Mouse (Mus musculus): ENCODE measurements around the gene Calm3. TPM values are rescaled to one million over a fixed set of nuclear protein-coding genes. Genes with fewer than 3 reads are reported as not detected.

The Calm3 gene
- total RNA-seq, 2 experiments from 2014 or later: 196 to 203 TPM

DNA sequence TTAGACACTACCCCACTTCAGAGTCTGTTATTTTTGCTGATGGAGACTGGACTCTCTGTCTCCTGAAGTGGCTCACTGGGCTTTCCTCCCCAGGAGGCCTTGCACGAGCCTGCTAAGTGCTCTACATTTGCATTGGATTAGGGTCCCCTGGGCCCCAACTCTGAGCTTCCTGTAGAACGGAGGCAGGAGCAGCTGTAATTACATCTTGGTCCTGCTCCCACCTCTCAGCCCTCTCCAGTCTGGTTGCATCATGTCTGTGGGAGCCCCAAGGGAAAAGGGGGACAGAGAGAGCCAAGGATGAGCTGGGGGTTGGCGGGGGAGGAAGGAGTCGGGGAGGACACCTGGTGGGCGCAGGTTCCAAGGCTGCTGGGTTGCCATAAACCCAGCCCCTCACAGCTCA, 23.4 kb downstream of the Calm3 start:
- DNase-seq (ENCODE audit: low spot score): no peak

DNA sequence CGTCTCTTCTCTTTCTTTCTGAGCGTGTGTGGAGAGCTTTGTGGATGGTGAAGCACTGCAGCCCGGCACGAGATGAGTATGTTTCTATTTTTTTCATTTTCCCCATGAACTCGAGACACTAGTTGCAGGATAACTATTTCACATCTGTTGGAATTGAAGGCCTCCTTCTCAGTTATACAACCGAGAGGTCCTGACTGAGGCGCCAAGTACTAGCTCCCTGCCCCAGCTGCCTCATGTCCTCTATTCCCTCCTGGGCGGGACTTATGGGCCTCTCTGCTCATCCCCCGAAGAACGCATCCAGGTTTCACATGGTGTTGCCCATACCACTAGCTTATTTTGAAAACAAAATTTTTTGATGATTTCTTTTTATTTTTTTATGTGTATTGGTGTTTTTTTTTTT, 28.4 kb downstream of the Calm3 start:
- intact Hi-C loops (cut with DNase I): loop anchor here (1.0 to 10.0 kb wide), 2 partner anchors 17 to 151 kb away; no protein-coding TSS in a partner anchor
- DNase-seq (ENCODE audit: low spot score): no peak

More for the DNA sequence above, 23.4 kb downstream of the Calm3 start:
- intact Hi-C loops (cut with DNase I): no loop called here

DNA sequence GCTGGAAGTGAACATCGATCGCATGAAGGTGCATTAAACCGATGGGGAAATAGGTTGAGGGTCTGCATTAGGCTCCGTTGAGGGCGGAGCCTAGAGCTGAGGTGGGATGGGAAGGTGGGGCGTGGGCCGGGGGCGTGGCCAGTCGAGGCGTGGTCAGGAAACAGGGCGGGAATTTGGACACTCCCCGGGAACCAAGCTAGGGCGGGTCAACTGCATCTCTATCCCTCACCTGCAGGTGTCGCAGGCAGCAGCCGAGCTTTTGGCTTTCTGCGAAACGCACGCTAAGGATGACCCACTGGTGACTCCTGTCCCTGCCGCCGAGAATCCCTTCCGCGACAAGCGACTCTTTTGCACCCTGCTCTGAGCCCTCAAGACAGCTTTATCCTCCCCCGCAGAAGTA, 28.9 kb downstream of the Calm3 start:
- DNase-seq (ENCODE audit: low spot score): peak; percentile 59
- intact Hi-C loops (cut with DNase I): loop anchor here (1.0 to 10.0 kb wide), 2 partner anchors 17 to 150 kb away; no protein-coding TSS in a partner anchor

DNA sequence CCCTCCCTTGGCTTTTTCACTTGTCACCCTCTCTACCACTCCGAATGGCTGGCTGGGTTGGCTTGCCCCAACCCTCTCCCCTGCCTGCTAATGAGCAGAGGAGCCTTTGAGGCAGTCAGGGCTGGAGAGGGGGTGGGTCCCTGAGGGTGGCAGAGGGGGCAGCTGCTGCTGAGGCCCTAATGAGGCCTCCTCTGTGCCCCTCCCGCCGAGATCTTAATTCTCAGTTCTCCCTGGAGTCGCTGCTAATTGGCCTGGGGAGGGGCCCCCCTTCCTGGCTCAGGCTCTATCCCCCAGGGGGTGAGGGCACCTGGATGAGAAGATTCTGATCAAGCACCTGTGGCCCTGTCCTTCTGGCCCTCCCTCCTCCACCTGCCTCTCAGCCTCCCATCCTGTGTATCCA, 29.6 kb downstream of the Calm3 start:
- DNase-seq (ENCODE audit: low spot score): no peak
- intact Hi-C loops (cut with DNase I): loop anchor here (10.0 kb wide), 1 partner anchor 149 kb away; no protein-coding TSS in a partner anchor

DNA sequence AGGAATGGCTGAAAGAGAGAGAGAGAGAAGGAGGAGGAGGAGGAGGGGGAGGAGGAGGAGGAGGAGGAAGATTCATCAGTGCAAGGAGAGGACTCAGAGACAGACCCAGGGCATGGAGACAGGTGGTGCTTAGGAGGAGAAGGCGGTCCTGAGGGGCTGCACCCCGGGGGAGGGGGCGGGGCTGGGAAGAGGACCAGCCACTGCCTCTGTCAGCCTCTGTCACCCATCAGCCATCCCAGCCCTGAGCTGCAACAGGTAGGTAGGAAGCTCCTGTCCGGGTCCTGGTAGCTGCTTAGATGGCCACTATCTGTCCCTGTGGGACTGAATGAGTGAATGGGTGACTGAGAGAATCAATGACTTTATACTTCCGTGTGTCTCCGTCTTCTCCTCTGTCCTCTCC, 30.3 kb downstream of the Calm3 start:
- intact Hi-C loops (cut with DNase I): loop anchor here (2.0 to 10.0 kb wide), 3 partner anchors 69 to 149 kb away; no protein-coding TSS in a partner anchor
- DNase-seq (ENCODE audit: low spot score): no peak

DNA sequence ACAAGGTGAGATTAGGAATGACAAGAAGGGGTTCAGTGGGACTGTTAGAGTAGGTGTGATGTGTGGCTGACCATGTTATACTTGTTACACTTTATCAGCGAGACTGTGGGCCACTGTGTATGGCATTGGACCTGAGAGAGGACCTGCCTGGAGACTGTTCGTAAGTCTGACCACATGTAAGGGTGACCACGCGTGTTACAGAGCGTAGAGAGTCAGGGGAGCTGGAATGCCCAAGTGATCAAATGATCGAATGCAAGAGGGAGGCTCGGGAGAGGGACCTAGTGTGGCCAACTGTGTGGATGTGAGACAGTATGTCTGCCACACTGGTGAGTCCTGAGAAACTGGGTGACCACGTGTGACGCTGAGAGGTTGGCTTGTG, 31.6 kb downstream of the Calm3 start:
- DNase-seq (ENCODE audit: low spot score): no peak
- intact Hi-C loops (cut with DNase I): loop anchor here (1.0 to 10.0 kb wide), 4 partner anchors 18 to 148 kb away; no protein-coding TSS in a partner anchor

DNA sequence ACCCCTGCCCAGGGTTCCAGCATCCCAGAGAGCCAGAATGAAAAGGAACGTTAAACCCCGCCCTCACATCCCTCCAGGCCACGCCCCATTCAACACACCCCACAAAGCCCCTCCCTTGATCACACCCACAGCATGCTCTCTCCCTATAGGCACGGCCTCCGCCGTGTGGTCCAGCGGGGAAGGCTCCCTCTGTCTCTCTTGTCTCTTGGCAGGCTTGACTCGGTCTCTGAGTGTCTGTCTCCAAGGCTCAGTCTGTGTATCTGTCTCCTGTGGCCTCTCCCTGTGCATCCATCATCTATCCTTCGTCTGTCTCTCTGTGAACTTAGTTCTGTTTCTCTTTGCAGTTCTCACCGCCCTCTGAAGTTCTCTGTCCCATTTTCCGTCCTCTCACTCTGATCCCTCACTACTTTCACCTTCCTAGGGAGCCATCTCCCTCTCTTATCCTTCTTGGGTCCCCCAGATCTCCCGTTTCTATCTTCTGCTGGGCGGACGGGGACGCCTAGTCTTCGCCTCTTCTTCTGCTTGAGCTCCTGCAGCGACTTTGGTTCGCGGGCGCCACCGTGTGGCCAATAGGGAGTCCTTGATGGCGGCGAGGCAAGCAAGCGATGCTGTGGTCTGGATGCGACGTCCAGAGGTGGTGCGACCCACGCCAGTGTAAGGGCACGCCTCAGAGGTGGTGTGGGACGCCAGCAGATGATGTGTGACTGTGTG, 32.1 kb downstream of the Calm3 start, which contains the start of gene Gng8:
Gene Gng8 (plus strand): TSS at position 146 of the 711 bp plus-strand sequence.
- intact Hi-C loops (cut with DNase I): loop anchor here (1.0 to 10.0 kb wide), 4 partner anchors 17 to 147 kb away; no protein-coding TSS in a partner anchor
- DNase-seq (ENCODE audit: low spot score): peak; percentile 72

DNA sequence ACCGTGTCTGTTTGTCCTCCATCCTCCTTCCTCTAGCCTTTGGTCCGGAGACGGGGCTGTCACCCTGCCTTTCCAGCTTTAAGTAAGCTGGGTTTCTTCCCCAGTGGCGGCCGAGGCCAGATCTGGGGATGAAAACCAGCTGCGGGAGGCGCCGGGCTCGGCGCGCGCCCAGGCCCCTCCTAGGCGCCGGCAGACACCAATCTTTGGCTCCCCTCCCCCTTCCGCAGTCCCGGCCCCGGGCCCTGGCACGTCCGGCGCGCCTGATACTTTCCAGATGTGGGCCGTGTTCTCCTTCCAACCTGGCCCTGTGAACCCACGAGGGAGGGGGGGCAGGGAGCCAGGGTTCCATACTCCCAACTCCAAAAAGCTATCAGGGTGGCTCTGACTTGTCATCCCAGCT, 33.0 kb downstream of the Calm3 start:
- peak; percentile 88 for DNase-seq (ENCODE audit: low spot score)
- intact Hi-C loops (cut with DNase I): loop anchor here (10.0 kb wide), 1 partner anchor 146 kb away; no protein-coding TSS in a partner anchor

DNA sequence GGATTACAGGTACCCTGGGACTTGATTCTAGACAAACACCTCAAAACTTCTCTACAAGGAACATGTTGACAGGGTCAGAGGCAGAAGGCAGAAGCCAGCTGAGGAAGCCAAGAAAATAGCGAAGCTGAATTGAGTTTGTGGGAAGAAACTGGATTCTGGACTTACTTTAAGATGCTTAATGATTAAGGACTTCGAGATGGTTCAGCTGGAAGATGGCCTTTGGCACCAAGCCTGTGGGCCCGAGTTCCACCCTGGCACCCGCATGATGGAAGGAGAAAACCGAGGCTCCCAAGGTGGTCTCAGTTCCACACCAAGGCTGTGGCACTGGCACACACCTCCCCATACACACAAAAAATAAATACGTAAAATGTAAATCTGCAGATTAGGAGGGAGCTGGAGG, 33.4 kb downstream of the Calm3 start:
- intact Hi-C loops (cut with DNase I): loop anchor here (10.0 kb wide), 1 partner anchor 146 kb away; no protein-coding TSS in a partner anchor
- peak; percentile 55 for DNase-seq (ENCODE audit: low spot score)

DNA sequence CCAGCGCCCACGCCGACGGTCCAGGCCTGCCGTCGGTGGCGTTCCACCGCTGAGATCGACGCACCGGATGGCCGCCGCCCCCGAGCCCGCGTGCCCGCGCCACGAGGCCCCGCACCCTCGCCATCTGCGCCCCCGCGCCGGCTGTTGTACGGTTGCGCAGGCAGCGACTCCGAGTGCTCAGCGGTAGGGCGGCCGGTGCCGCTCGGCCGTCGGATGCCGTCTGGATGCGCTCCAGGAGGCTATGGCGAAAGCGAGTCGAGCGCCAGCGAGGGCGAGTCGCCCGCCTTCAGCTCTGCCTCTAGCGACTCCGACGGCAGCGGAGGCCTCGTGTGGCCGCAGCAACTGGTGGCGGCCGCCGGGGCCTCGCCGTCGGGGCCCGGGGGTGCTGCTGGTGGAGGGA, 38.0 kb downstream of the Calm3 start:
- no peak for DNase-seq (ENCODE audit: low spot score)
- intact Hi-C loops (cut with DNase I): no loop called here

DNA sequence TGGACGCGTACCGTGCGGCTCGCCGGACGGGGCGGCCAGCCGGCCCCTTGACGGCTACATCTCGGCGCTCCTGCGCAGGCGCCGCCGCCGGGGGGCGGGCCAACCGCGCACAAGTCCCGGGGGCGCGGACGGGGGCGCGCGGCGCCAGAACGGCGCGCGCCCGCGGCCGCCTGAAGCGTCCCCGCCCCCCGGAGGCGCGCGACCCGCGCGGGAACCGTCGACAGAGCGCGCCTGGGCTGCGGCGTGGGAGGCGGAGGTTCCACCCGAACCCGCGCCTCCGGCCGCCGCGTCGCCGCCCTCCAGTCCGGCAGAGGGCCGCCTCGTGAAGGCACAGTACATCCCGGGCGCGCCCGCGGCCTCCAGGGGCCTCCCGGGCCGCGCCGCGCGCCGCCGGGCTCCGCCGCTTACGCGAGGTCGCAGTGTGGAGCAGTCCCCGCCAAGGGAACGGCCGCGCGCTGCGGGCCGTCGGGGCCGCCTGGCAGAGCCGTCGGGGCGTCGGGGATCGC, 38.6 kb downstream of the Calm3 start:
- intact Hi-C loops (cut with DNase I): no loop called here
- DNase-seq (ENCODE audit: low spot score): no peak

DNA sequence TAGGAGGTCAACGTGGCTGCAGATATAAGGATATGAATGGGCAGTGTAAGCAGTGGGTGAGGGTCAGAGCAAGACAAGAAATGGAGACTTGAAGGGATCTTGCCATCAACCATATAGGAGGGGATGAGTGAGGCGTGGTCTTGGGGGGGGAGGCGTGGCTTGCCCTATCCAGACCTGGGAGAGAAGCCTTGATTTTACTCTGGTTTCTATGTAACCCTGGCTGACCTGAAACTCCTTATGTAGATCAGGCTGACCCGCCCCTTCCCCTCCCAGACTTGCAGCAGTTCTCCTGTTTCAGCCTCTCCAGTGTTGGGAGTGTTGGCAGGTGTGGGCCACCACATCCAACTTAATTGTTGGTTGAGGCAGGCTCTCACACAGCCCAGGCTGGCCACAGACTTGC, 39.6 kb downstream of the Calm3 start:
- intact Hi-C loops (cut with DNase I): no loop called here

DNA sequence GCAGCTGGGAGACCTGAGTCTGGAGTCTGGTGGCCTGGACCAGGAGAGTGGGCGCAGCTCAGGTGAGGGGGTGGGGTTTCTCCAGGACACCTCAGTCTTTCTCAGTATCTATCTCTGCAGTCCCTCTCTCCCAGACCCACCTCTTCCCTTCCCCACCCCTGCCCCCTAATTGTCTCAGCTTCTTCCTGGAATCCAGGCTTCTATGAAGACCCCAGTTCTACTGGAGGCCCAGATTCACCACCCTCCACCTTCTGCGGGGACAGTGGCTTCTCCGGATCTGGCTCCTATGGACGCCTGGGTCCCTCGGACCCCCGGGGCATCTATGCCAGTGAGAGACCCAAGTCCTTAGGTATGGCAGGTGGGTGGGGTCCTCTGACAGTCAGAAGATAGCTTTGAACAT, 40.8 kb downstream of the Calm3 start:
- no peak for DNase-seq (ENCODE audit: low spot score)
- intact Hi-C loops (cut with DNase I): no loop called here

More for the DNA sequence above, 39.6 kb downstream of the Calm3 start:
- DNase-seq (ENCODE audit: low spot score): no peak

DNA sequence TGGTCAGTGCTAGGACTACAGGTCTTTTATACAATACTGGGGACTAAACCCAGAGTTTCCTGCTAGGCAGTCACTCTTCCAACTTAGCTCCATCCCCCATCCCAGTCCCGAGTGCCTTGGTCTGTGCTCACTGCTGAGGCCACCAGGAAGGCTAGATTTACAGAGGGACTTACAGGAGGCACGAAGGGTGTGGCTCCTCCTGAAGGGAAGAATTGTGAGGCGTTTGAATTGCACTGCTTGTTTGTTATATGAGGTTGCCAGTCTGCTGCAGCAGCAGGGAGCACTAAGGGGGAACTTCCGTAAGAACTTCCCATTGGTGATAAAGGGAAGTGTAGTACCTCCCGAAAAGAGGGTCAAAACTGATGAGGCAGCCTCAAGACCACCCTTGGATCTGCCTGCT, 43.3 kb downstream of the Calm3 start:
- DNase-seq (ENCODE audit: low spot score): no peak
- intact Hi-C loops (cut with DNase I): no loop called here

DNA sequence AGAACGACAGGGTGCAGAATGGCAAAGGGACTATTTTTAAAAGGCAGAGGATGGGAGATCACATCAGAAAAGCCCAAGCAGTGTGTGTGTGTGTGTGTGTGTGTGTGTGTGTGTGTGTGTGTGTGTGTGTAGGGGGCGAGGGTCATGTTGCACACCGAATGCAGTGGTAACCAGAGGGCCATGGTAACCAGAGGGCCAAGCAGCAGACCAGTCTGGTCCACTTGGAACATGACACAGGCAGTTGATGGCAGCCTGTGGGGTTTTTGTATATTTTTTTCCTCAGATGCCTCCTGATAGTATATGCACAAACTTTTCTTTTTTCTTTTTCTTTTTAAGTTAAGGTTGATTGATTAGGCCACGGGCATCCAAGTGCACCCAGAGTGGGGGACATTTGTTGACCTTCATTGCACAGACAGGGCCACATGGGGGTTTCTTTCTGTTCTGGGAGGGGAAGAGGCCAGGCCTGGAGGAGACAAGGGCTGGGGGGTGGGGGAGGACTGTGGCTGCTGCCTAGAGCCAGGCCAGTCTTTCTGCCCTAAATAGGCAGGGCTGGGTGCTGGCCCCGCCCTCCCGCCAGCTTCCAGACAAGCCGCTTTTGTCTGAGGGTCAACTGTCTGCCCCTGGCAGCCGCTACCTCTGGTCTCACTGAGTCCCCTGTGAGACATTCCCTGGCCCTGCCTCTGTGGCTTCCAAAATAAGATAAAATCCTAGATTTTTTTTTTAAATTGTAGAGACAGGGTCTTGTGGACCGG, 43.9 kb downstream of the Calm3 start:
- intact Hi-C loops (cut with DNase I): no loop called here
- DNase-seq (ENCODE audit: low spot score): peak; percentile 73

DNA sequence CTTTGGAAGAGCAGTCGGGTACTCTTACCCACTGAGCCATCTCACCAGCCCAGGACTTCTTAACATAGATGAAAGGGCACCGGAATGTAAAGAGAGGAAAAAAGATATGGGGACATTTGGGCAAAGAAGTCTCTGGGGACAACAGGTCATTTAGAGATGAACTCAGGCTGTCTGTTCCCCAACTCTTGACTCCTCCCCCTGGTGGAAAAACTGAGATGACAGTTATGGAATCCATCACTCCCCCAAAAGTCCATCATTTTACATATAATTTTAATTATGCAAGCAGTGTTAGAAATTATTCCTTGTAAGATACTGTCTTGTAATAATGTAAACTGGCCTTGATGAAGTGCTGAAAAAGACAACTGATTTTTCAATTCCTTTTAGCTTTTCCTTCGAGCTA, 46.2 kb downstream of the Calm3 start:
- no peak for DNase-seq (ENCODE audit: low spot score)
- intact Hi-C loops (cut with DNase I): no loop called here

DNA sequence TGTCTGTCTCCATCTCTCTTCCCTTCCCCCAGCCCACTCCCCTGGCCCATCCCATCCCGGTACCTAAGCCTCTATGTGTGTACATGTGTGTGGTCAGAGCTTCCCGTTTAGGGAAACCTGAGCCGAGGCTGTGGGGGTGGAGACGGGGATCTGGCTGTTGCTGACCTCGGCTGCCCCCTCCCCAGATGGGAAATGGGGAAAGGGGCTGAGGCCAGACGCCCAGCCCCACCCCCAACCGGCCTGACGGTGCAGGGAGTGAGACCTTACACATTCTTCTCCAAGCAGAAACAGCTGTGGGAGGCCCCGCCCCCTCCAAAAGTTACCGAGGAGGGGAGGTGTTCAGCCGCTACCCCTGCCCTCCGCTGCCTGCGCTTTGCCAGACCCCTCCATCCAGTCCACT, 47.3 kb downstream of the Calm3 start:
- DNase-seq (ENCODE audit: low spot score): no peak
- intact Hi-C loops (cut with DNase I): no loop called here

DNA sequence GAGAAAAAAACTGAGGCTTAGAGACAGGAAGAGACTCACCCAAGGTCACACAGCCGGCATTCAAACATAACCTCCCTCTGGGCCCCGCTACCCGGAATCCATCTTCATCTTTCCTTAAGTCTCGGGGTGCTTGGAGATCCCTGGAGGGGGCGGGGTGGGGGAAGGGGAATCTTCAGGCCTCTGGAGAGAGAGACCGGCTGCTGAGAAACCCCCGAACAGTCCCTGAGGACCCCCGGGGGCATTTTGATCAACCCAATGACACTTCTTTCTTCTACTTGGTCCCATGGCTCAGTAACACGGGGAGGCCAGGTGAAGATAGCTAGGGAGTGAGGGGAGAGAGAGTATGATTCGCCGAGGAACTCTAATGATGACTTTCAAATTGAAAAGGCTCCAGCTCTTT, 47.9 kb downstream of the Calm3 start:
- DNase-seq (ENCODE audit: low spot score): no peak
- intact Hi-C loops (cut with DNase I): no loop called here

DNA sequence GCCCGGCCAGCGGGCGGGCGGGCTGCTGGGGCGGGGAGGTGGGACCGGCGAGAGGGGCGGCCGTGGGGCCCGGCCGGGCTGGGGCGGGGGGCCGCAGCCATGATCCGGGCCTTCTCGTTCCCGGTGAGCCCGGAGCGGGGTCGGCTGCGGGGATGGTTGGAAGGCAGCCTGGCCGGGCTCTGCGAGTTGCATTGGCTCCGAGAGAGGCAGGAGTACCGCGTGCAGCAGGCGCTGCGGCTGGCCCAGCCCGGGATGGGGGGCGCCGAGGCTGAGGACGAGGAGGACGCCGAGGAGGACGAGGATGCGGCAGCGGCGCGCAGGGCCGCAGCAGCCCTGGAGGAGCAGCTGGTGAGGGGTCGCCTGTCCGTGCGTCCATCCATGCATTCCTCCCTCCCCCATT, 48.6 kb downstream of the Calm3 start:
- no peak for DNase-seq (ENCODE audit: low spot score)
- intact Hi-C loops (cut with DNase I): no loop called here

DNA sequence AGATGAGACGGTGACA, 48.8 kb downstream of the Calm3 start, which contains the start of gene Dact3:
Gene Dact3 (plus strand): TSS at position 8 of the 16 bp plus-strand sequence.
- DNase-seq (ENCODE audit: low spot score): no peak
- intact Hi-C loops (cut with DNase I): no loop called here

DNA sequence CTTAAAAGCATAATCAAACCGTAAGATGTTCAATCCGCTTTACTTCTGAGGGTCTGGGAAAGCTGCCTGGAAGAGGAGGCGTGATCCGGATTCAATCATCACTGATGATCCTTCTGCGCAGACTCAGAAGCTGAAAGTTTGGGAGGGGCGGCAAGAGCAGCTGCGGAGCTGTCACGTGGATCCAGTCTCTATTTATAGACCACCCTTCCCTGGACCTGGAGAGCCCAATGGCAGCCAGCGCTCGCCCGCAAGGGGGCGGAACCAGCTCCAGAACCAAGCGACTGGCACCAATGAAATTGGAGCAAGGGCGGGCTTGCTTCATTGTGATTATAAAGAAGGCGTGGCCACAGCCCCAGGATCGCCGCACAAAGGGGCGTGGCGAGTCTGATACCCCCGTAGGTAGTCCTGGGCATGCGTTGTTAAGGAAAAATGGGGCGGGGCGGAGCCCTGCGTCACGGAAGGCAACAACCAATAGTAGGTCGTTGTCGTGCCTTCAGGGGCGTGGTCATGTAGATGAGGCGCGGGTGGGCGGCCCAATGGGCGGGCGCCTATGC, 49.1 kb downstream of the Calm3 start:
- DNase-seq (ENCODE audit: low spot score): peak; percentile 100
- intact Hi-C loops (cut with DNase I): loop anchor here (1.0 kb wide), 1 partner anchor 17 kb away; no protein-coding TSS in a partner anchor
